Comparison of ENCODE assay signal across 11 mouse cellular contexts in genomic region chr19:37925323-37925722, GRCm38 (mm10).
"Had no signal": no experiment of that assay in that cellular context is flagged by ENCODE, and none has a peak within 500 bp of the region (broad histone marks: within the 10 kb centered on the region; RNA-seq: fewer than 3 reads in every experiment).

No protein-coding gene starts in this region.

- ATAC-seq: liver, postnatal 0 days; lung, postnatal 0 days; midbrain, embryonic 13.5 days; midbrain, embryonic 15.5 days had no signal

- DNase-seq: liver, postnatal 0 days; lung, adult 2 months; lung, postnatal 14 days; lung, postnatal 36 days; right cerebral cortex, postnatal 14 days; thymus, adult 2 months; thymus, postnatal 25 days; thymus, postnatal 4 days had no signal
